Mouse (Mus musculus): ENCODE data around the gene Apol7a. TPM values are rescaled to one million over a fixed set of nuclear protein-coding genes. Genes with fewer than 3 reads are reported as not detected.

Apol7a gene
- total RNA-seq (2023; ENCODE audit: inconsistent age) = not detected in 4 replicates

GRCm38 (mm10) chr15:77399027-77399426 is at the start of gene Apol7a:
TSS of gene Apol7a (minus strand) at chr15:77399110.

GRCm38 (mm10) chr15:77447392-77447791 is 48.5 kb upstream of the Apol7a start, which contains the start of gene Apol7b:
TSS of gene Apol7b (minus strand) at chr15:77447492.

DNA sequence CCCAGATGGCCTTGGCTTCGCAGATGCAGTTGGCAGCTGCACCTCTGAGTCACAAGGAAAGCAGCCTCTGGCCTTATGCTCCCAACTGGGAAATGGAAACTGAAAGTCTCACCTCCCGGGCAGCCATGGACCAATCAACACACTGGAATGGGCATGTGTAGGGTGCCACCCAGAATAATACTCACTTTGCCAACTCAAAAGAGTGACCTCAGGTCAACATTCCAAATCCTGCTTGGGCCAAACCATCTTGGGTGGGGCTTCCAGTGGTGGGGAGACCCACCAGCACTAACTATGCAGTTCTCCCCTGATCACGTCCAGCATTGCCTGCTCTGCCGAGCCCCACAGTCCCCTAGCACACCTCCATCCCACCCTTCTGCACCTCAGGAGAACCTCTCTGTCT is 12.1 kb upstream of the Apol7a start, which contains the start of gene Apol9a:
Gene Apol9a, minus strand, starts transcription at position 101 of the 400 bp plus-strand sequence.

Other genes with a start within 250 kb of the Apol7a start
- 0.35 TPM in 1 of 4 replicates, not detected in the others for gene Rbfox2, start 92.1 kb downstream of the Apol7a start, total RNA-seq (2023; ENCODE audit: inconsistent age)
- gene Apol9a, start 12.0 kb upstream of the Apol7a start, total RNA-seq (2023; ENCODE audit: inconsistent age) = not detected in 4 replicates
- 0.22 TPM in 1 of 4 replicates, not detected in the others for gene Apol7b, start 48.4 kb upstream of the Apol7a start, total RNA-seq (2023; ENCODE audit: inconsistent age)
- not detected in 4 replicates for gene Apol10a, start 77.9 kb upstream of the Apol7a start, total RNA-seq (2023; ENCODE audit: inconsistent age)
- gene Apol11a, start 109.2 kb upstream of the Apol7a start, total RNA-seq (2023; ENCODE audit: inconsistent age) = not detected in 4 replicates
- gene Apol7c, start 134.2 kb upstream of the Apol7a start, total RNA-seq (2023; ENCODE audit: inconsistent age) = 0.57 to 5.0 TPM (median 0.74 TPM) in 4 replicates
- not detected in 4 replicates for gene 1700025B11Rik, start 162.8 kb upstream of the Apol7a start, total RNA-seq (2023; ENCODE audit: inconsistent age)
- 0.21 to 0.38 TPM in 2 of 4 replicates, not detected in the others for gene Apol10b, start 197.0 kb upstream of the Apol7a start, total RNA-seq (2023; ENCODE audit: inconsistent age)
- gene Gm36245, start 200.1 kb upstream of the Apol7a start, total RNA-seq (2023; ENCODE audit: inconsistent age) = not detected in 4 replicates
- not detected in 4 replicates for gene Apol11b, start 244.2 kb upstream of the Apol7a start, total RNA-seq (2023; ENCODE audit: inconsistent age)

All from B cell, adult (primary cell).